Mouse (Mus musculus): ENCODE results near the gene Ctse.

Ctse gene

DNA sequence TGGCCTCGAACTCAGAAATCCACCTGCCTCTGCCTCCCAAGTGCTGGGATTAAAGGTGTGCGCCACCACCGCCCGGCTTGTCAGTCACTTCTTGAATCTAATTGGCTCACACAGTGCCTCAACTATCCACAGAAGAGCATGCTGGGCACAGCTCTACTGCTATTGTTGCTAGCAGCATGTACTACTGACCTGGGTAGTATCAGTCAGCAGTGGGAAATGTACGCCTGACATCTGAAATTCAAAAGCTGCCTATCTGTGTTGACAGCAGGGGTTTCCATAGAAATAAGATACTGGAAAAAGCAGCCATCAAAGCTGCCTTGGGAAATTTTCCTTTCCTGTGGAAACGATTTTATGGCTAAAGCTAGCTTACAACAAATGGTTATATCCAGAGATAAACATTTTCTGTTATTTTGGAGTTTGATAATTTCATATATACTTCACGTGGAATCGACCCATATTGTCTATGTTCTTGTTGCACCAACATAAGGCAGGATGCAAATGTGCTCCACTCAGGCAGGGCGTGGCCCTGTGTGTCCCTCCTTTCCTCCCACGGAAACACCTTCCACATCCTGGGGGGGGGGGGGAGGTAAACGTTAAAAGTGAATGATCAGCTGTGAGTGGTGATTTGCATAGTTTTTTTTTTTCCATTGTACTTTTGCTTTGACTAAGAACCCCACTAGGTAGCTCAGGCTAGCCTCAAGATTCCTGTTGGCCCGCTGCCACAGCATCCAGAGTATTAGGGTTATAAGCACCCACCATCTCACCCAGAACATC lies 14.8 kb downstream of the Ctse start:
- in situ Hi-C loops (cut with MboI, MseI) = no loop called here

DNA sequence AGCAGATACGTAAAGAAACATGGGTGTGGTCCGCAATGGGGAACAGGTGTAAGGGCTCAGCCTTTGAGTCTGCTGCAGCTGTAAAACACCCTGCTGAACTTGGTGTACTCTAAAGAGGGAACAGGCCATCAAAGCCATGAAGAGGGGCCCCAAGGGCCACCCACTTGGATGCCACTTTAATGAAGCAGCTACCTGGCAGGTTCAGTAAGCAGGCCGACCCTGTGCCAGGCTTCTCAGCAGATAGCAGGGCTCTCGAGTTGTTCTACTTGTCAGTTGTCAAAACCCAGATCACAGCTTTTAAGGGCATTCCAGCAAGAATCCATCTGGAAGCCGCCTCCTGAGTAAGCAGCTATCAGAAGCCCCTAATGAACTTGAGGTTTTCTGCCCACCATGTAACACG lies 17.5 kb downstream of the Ctse start:
- in situ Hi-C loops (cut with MboI, MseI) = no loop called here

DNA sequence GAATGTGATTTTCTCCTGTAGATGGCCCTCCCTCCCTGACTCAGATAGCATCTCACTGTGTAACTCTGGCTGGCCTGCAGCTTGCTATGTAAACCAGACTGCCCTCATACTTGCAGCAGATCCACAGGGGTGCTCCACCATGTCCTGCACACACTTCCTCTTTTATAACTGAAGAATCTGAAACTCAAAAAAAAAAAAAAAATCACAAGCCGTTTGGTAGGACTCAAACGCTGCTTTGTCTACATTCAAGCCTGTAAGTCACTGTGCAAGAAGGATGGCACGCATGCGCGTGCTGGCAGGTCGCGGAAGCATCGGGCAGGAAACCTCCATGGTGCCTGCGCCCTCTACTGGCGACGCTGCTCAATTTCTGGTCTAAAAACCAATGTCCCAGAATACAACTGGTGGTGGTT lies 19.8 kb downstream of the Ctse start:
- in situ Hi-C loops (cut with MboI, MseI) = no loop called here

DNA sequence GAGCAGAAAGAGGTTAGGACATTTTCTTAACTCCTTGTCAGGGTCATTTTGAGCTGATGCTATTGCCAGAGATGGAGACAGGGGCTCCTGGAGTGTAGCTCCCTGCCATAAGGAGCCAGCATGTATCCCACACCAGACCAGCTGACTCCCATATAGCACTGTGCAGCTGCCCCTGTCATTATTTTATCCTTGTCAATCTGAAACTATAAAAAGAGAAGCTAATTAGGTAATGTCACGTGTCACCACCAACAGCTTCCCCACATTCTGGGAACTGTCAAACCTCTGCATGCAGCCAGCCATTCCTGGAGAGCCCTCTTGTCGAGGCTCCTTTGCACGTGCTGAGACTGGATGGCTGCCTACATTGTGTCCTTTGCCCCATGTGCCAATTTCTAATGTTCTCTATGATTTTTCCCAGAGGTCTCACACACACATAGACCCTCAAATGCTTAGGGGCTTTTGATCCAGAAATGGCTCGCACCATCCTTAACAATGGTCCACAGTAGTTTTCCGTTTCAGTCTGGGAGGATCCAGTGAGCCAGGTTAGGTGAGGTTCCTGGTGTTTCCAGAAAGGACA lies 21.5 kb downstream of the Ctse start:
- in situ Hi-C loops (cut with MboI, MseI) = loop anchor here (10.0 kb wide), 1 partner anchor 45 kb away; no protein-coding TSS in a partner anchor

DNA sequence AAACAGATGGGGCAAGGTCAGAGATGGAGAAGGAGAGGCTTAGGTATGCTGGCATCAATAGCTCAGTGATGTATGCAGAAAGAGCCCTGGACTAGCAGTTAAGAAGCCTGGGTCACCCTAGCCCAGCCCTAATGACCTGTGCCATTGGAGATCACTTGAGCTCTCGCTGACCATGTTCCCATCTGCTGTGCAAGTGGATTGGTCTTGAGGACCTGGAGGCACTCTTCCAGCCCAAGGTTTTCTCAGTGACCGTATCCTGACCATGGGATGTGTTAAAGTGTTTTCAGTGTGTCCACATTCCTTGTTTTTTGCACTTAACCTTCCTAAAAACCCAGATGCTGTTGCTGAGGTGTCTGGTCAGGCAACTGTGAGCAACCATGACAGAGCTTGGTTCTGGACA lies 22.2 kb downstream of the Ctse start:
- in situ Hi-C loops (cut with MboI, MseI) = loop anchor here (10.0 kb wide), 1 partner anchor 45 kb away; no protein-coding TSS in a partner anchor

DNA sequence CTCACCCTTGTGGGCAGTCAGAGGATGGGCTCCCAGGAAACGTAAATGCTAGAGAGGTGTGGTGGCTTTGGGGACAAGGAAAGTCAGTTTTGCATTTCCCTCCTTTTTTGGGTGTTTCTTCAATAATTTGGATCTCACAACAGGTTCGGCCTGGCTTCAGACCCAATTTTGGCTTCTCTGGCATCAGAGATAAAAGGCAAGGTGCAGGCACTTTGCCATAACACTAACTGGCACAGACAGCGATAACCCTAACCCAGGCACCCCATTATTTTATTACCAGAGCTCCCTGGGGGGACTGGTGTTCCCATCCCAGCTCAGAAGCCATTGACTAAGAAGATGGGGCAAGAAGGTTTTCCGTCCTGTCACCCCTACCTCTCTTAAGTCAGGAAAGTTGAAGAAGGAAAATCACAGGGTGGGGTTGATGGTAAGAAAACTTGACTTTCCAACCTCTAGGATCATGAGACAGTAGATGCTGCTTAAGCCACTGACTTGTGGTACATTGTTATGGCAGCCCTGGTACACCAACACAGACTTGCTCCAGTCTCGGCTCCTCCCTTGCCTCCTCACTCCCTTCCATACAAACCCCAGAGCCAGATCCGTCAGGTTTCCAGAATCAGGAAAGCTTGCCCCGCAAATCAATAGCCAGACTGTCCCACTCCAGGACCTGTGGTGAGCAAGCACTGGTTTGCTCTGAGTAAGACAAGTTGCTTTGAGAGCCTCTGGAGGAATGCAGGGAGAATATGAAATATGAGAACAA lies 22.8 kb downstream of the Ctse start:
- in situ Hi-C loops (cut with MboI, MseI) = loop anchor here (10.0 kb wide), 1 partner anchor 46 kb away; no protein-coding TSS in a partner anchor

DNA sequence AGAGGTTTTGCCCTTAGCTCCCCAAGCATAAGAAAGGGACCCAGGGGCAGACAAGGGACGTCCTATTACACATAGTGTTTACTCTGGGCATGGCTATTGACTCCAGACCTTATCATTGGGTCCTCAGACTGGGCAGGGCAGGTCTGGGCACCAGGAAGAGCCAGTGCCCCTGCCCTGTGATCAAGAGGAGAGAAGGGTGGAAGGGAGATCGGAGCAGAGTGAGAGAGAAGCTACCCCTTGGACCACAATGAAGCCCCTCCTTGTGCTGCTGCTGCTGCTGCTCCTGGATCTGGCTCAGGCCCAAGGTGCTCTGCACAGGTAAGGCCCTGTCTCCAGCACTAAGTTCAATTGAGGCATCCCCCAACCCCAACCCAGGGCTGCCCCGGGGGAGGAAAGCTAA lies 23.6 kb downstream of the Ctse start:
- in situ Hi-C loops (cut with MboI, MseI) = loop anchor here (10.0 kb wide), 1 partner anchor 47 kb away; no protein-coding TSS in a partner anchor

DNA sequence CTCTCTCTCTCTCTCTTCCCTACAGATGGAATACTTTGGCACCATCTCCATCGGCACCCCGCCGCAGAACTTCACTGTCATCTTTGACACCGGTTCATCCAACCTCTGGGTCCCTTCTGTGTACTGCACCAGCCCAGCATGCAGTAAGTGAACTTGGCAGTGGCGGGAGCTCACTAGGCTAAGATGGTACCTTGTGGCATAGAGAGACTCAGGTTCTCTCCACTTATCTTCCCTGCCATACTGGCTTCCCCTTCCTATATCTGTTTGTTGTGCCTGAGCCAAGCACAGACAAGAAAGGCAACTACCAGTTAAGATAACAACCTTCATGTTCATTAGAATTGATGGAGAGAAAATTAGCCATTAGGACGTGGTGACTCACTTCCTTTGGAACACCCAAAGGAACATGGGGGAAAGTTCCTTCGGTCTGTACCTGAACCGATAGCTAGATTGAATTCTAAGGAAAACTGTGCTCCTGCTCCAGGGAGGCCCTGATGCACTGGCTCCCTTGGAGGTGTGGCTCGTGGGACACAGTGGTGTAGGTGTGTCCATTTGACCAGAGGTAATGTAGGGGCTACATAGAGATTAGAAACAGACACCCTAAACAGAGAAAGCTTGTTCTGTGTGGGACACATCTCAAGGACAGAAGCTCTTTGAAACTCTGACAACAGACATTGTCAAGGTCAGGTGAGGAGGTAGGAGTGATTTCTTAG lies 25.3 kb downstream of the Ctse start:
- in situ Hi-C loops (cut with MboI, MseI) = loop anchor here (10.0 kb wide), 1 partner anchor 49 kb away; no protein-coding TSS in a partner anchor

DNA sequence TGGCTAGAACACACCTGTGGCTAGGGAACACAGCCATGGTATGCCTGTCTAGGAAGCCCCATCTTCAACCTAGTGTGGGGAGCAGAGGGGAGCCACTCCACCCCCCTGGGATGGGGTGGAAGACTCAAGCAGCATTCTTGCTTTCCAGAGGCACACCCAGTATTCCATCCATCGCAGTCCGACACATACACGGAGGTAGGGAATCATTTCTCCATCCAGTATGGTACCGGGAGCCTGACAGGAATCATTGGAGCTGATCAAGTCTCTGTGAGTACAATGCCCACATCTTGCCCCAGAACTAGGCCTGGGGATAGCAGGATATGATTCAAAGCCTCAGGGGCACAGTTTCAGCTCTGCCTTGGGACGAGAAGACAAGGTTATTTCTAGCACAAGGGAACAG lies 26.0 kb downstream of the Ctse start:
- in situ Hi-C loops (cut with MboI, MseI) = loop anchor here (10.0 kb wide), 1 partner anchor 49 kb away; no protein-coding TSS in a partner anchor

DNA sequence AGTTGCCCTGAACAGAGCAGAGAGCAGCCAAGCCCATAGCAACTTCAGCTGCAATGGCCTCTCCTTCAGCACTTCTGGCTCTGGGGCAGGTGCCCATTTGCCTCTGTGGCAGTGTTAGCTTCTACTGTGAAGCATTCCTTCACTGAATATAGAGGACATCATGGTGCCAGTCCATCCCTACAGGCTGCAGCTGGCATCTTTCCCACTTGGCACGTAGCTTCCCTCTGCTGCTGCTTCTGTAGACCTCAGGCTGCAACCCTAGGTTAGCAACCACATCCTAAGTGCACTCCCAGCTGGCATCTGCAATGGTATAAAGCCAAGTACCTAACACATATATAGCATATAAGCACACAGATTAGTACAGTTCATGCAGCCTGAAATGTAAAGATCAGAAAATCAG lies 27.8 kb downstream of the Ctse start:
- in situ Hi-C loops (cut with MboI, MseI) = loop anchor here (10.0 kb wide), 1 partner anchor 51 kb away; no protein-coding TSS in a partner anchor

DNA sequence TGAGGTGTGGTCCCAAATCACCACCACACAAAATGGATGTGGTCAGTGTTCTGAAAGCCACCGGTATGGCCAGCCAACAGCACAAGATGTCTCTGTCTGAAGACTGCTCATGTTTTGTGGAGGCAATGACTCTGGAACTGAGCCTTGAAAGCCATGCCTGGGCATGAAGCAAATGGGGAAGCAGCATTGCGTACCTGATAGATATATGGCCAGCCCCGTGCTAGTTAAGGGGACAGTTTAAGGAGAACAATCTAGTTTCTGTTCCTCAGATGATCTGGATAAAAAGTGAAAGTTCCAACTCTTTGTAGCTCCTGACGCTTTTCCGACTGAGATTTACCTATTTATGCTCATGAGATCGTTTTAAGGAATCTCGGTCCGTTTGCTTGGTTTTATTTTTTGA lies 33.0 kb downstream of the Ctse start:
- in situ Hi-C loops (cut with MboI, MseI) = no loop called here

DNA sequence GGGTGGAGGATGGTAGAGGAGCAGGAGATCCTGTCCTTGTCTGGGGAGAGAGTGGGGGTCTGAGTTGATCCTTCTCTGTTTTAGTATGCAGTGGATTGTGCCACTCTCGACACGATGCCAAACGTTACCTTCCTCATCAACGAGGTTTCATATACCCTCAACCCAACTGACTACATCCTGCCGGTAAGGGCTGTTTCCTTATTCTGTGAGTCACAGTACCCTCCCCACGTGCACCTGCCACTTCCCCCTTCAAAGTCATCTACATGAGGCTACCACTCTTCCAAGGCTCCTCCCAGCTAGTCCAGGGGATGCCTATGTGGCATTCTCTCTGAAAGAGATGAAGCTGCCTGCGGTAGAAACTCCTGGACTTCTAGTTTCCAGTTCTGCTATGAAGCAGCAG lies 34.3 kb downstream of the Ctse start:
- in situ Hi-C loops (cut with MboI, MseI) = no loop called here

DNA sequence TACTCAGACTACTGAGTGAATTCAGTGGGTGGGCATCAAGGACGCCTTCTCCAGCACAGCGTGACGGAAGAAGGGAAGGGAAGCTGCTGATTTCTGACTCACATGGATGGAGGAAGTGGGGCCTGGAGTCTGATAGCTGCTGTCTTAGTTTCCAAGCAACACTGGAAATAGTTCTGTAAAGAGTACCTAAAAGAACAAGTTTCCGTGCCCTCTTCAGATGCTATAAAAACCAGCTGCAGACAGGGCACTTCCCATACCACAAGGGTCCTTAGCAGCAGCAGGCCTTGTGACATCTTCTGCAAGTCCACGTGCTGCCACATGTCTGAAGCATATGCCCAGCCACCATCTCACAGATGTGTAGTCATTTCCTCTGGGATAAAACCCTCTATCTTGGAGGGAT lies 41.5 kb downstream of the Ctse start:
- in situ Hi-C loops (cut with MboI, MseI) = no loop called here

DNA sequence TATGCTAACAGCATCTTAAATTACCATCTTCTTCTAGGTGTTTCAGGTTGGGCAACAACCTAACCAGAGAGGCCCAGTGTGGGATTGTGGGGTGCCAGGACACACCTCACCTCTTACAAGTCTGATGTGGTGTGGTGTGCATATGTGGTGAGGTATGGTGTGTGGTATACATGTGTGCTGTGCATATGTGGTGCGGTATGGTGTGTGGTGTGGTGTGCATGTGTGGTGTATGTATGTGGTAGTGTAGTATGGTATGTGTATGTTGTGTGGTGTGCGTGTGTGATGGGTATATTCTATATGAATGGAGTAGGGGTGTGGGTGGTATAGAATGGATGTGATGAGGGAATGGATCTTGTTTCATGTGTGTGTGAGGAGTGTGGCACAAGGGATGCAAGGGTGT lies 49.6 kb downstream of the Ctse start:
- in situ Hi-C loops (cut with MboI, MseI) = no loop called here

DNA sequence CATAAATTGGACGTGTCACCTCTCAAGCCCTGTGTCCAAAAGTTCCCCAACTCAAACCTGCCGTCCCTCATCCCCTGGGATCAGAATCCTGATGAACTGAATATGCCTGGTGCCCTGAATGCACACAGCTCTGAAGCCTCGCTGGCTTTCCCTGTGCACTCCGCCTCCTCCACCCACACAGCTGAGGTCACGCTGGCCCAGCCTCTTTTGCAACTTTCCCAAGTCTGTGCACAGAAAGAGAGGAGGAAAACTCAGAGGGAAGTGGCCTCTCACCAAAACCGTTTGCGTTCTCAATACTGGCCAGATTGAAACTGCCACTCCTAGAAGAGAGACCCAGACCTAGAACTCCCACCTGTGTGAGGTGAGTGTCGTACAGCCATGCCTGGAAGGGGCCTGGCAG lies 50.4 kb downstream of the Ctse start, which contains the start of gene Rab7b:
Gene Rab7b, plus strand, starts transcription at position 221 of the 400 bp plus-strand sequence.
- in situ Hi-C loops (cut with MboI, MseI) = no loop called here

DNA sequence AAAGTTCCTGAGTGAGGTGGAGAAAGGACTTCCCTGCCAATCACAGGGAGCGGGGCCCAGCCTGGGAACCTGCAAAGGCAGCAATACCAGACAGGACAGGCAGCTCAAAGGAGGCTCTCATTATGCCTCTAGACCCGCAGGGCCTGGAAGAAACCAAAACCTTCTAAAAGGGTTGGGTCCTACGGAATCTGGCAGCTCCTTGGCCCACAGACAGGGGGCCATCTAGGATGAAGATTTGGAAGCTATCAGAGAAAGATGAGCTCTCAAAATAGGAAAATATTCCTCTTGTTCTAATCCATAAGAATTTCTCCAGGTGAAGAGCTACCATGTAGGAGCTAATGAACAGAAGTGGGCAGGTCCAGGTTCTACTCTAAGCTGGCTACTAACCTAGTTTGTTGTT lies 50.9 kb downstream of the Ctse start:
- in situ Hi-C loops (cut with MboI, MseI) = no loop called here

DNA sequence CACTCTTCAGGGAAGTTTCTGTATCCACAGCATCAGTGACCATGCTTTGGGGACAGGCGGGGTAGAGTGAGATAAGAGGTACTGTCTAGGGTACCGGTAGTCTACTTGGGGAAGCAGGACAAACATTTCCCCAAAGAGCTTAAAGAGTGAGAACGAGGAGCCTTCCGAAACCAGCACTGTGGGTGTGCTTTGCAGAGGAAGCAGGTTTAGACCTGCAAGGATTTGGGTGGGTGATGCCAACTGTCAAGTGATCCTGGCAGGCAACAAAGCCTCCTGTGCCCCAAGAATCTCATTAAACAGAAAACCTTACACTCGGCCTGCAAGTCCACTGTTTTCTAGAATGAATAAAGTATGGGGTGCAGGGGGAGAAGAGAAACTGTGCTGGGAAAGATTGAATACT lies 51.8 kb downstream of the Ctse start:
- in situ Hi-C loops (cut with MboI, MseI) = no loop called here

DNA sequence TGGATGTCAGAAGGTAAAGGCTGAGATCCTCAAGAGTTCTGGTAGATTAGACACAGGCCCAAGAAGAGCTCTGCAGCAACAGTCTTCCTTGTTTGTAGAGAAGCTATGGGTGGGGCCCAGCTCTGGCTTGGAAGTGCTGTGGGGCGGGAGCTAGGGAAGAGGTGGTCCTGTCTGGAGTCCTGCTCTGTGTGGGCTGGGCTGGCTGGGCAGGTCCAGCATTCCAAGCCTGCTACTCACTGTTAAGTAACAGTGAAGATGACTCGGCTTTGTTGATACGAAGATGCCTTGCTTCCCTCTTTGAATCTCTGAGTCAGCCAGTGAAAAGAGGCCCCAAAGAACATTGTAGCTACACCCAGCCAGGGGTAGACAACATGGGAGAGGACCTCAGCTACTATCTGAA lies 52.3 kb downstream of the Ctse start:
- in situ Hi-C loops (cut with MboI, MseI) = no loop called here

DNA sequence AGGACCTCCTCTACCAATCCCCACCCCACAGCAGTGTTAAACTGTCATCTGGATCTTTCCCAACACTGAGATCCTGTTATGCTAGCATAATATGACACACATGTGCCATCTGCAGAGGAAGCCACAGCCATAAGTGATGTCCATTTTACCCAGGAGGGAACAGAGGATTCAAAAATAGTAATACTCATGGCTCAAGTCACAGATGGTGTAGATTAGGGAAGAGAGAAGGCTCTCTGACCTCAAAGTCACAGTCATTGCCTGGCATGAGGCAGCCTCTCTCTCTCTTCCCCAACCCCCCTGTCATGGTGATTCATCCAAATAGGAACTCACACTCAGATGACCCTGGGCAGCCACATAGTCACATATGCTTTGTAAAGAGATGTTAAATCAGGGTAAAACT lies 53.2 kb downstream of the Ctse start:
- in situ Hi-C loops (cut with MboI, MseI) = no loop called here

DNA sequence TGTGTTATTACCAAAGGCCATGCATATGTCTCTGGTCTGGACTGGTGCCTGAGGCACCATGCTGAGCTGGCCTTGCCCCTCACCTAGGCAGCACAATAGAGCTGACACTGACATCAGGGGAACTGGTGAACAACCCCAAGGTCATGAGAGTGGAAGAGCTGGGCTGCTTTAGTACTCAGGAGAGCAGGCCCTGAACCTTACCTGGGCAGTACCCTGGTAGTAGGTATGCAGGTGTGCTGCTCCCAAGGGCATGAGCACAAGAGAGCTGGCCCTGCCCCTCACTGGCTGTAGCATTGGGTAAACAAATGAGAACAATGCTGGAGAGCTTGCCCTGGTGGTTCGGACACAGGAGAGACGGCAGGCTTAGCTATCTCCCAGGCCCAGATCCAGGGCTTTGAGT lies 57.2 kb downstream of the Ctse start:
- in situ Hi-C loops (cut with MboI, MseI) = no loop called here

DNA sequence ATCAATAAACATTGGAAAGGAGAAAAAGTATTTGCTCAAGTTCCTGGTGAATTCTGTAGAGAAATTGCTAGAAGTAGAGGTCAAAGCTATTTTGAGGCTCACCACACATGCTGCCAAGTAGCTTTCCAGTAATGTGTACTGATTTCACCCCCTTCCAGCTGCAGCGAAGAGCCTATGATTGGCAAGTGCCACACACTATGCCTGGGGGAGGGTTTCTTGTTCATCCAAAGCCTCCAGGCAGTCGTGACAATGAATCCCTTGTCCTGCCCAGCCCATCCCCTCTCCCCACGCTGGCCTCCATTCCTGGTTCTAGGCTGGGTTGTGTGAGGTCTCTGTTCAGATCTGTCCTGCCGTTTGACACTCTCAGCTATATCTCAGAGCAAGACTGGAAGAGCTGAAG lies 58.2 kb downstream of the Ctse start:
- in situ Hi-C loops (cut with MboI, MseI) = no loop called here

DNA sequence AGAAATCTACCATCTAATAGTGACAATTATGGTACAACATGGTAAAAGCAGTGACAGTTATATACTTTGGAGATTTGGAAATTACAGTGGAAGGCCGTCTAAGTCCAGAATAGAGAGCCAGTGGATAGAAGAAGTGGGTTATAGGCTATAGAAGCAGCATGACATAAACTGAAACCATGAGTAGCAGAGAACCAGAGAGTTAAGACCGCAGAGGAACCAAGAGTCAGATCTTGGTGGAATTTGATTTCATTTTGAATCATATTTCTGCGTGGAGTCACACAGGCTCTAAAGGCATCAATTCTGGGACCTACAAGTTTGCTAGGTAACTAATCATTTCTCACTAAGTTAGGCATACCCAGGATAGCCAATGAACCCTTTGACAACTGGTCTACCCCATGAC lies 60.7 kb downstream of the Ctse start:
- in situ Hi-C loops (cut with MboI, MseI) = no loop called here

Data from T-helper 1 cell (primary cell).